Mouse (Mus musculus) cerebellum, postnatal 10 days (tissue): ENCODE measurements around the gene Zfp882.
A peak's percentile ranks its signal among the peaks of the same experiment; 100 is the strongest.
"Not testable (repeated sequence)": the region's sequence is repeated elsewhere in the genome, so short reads cannot be mapped to it uniquely, and the experiment has no call there.

Experiments
- DNase-seq, 2 experiments: peaks; one replicate each; pipeline ENCODE4 v3.0.0; 2021; ENCODE audit warnings: mixed read lengths in 2 of 2

Zfp882 gene

DNA sequence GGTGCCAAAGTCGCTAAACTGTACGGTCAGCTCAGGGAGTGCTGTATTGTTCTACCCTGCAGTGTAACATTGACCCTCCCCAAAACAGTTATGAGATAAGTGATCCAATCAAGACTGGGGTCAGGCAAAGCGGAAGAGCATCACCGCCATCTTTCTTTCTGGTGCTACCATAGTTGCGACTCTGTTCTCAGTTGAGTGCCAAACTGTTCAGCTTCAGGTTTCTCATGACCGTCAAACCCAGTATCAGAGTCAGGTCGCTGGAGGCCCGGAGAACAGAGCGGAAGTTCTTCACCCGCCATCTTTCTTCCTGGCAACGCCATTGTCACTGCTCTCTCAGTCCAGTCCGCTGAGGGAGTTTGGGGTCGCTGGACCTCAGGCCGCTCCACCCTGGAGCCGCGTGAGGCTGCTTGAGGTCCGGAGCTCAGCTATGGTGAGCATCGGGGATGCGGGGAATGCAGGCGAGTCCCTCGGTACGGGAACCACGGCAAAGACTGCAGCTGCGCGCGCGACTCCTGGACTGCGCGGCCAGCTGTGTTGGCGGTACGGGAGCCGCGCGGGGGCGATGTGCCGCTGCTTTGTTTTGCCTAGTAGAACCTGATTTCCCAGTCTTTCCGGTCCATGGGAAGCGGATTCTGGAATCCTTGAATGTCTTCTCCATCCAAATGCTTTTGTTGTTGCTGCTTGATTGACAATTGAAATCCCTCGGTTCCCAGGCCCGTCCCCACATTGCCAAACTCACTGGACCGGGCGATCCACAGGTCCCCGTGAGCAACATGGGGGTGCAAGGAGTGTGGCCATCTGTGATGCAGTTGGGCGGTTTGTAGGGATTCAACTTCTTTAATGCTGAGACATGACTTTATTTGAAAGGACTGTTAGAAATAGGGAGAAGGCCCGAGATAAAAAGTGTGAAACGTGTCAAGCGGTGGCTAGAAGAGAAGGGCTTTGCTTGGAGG is at the start of gene Zfp882, which contains the start of gene Zfp617:
Gene Zfp882 (plus strand): TSS at position 300 of the 953 bp plus-strand sequence.
Gene Zfp617 (plus strand): TSS at position 327 of the 953 bp plus-strand sequence.
- peak; percentile 93 for DNase-seq

DNA sequence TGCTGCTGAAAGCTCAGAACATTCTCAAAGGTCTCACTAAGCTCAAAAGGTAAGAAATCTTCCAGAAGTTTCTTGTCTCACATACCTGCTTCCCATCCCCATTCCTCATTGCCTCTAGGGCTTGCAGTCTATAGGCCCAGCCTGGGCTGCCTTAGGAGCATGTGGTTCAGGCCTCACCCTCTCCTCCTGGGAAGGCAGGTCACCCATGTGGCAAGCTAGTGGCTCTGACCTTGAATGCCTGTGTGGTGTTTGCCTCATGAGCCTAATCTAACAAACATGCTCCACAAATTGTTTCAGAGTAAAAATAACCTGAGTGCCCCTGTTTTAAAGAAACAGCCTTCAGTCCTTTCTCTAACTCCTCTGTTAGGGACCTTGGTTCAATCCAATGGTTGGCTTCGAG is 46.9 kb upstream of the Zfp882 start:
- not testable (repeated sequence) for DNase-seq

DNA sequence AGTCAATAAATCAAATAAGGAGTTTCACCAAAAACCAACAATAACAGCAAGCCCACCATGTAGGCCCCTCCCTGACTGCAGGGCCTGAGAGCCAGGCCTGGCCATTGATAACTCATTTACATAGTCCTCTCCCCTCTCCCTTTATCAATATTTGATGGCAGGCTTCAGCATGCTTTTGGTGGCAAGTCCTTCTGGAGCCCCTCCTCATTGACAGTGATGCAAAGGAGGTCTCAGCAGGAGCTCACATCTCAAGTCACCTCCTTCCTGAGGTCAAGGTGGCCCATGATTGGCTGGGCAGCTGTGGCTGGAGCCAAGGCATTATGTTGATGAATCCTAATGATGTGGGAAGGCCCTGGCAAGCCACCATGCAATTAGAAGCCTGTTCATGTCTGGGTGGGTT is 46.4 kb upstream of the Zfp882 start:
- peak; percentile 19 to 21 for DNase-seq

DNA sequence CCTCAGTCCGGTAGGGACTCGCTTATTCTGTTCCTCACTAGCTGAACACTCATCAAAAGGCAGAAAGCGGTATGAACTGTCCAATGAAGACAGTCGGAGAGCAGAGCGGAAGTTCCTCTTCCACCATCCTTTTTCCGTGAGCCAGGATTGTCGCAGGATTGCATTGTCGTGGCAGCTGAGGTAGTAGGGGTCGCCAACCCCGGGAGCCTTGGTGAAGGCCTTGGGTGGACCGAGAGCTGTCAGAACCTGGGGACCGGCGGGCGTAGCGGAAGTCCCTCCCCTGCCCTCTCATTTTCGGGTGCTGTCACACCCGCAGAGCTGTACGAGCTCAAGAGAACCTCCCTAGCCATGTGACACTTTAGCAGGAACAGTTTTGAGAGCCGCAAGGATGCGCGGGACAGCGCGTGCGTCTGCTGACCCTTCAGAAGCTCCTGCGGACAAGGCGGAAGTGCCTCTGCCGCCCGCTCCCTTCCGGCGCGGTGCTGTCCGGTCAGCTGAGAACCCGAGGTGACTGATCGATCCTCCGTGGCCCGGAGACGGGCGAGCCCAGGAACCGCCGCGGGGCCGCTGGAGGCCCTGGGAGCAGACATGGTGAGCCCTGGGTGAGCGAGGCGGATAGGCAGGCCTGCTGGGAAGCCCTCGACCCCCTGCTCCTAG is 26.7 kb upstream of the Zfp882 start, which contains the start of gene Zfp709:
Gene Zfp709 (plus strand): TSS at position 402 of the 657 bp plus-strand sequence.
- peak; percentile 76 to 81 for DNase-seq

DNA sequence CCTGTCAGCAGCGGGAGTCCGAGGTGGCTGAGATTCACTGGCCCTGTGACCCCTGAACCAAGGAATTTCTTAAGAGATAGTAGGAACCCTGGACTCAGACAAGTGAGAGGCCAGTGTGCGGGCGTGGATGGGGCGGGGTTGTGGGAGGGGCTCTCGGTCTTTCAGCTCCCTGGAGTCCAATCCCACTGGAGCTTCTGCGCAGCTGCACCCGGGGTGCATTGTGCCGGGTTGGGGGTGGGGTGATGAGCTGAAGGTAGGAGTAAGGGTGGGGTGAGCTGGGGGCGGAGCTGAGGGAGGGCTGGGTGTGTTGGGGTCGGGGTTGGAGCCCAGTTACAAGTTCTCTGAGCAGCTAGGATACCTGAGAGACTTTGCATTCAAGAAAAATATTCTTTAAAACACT is 7.7 kb upstream of the Zfp882 start:
- DNase-seq: peak in 1 of 2 experiments; percentile 8

DNA sequence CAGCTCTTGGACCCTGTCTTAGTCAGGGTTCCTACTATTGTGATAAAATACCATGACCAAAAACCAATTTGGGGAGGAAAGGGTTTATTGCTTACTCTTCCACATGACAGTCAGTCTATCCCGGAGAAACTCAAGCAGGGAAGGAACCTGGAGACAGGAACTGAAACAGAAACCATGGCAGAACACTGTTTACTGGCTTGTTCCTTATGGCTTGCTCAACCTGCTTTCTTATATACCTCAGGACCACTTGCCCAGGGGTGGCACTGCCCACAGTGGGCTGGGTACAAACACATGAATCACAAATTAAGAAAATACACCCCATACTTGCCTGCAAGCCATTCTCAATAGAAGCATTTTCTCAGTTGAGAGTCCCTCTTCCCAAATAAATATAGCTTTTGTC is 5.3 kb upstream of the Zfp882 start:
- not testable (repeated sequence) for DNase-seq

DNA sequence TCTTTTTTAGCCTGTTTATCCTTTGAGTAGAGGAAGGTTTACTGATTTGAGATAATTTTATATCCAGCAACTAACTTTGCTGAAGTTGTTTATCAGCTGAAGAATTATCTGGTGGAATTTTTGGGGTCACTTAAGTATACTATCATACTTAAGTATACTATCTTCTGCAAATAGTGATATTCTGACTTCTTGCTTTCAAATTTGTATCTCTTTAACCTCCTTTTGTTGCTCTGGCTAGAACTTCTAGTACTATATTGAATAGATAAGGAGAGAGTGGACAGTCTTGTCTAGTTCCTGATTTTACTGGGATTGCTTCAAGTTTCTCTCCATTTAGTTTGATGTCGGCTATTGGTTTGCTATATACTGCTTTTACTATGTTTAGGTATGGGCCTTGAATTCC is 1.6 kb upstream of the Zfp882 start:
- DNase-seq: no peak

DNA sequence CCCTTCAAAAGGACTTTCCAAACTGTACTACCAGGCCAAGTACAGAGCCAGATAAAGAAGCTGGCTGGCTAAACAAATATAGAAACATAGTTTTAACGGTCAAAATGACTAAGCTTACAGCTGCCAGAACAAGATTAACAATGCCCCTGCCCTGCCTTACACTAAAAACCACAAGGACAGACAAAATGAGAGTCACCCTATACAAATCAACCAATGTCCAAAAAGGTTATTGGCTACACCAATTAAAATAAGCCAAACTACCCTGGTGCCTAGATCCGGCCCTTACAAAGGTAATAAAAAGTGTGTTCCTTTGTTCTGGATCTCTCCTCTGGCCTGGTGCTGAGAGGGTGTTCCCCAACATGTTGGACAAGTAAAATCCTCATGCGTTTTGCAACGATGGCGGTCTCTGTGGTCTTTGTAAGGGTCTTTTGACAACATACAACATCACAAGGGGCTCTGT is 580 bp upstream of the Zfp882 start:
- DNase-seq: no peak

DNA sequence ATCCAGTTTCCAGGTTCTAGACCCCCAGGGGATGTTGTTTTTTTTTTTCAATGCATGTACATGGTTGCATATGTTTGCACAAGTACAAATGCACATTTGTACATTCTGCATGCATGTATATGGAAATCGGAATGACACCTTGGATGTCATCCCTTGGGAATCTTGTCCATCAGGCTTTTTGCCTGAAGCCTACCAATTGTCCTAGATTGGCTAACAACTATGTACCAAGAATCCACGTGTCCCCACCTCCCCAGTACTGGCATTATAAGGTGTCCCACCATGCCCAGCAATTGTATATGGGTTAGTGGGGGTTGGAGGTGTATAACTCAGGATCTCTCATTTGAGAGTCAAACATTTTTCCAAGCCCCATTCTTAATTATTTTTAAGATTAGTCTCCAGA is 3.9 kb downstream of the Zfp882 start:
- no peak for DNase-seq

DNA sequence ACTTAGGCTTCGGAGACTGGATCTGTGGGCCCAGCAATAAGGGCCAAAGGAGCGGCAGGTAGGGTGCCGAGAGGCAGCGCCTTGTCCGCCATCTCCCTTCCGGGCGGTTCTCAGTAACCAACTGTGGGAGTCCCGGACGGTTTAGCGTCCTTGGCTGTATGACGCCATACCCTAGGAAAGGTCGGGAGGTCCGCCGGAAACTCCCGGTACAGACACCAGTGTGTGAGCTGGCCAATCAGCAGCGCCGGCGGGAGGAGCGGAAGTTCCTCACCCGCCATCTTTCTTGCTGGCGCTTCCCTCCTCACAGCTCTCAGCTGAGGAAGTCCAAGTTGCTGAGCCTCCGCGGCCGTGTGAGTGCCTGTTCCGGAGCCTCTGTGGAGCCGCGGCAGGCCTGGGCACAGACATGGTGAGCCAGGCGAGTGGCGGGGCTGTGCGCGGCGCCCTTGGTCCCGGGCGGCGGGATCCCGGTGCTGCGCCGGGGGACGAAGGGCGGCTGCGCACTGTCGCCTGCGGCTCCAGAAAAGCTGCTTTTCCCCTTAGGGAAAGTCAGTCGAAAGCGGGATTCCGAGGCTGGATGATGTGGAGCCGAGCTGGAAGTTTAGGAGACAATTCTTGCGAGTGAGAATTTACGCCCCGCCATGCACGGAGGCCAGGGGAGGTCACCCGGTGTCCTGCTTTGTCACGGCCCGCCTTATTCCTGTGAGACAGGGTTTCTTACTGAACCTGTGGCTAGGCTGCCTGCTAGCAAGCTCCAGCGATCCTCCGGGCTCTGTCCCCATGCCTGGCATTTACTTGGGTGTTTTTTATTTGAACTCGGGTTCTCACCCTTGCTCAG is 14.4 kb downstream of the Zfp882 start:
- DNase-seq: peak; percentile 94 to 96

DNA sequence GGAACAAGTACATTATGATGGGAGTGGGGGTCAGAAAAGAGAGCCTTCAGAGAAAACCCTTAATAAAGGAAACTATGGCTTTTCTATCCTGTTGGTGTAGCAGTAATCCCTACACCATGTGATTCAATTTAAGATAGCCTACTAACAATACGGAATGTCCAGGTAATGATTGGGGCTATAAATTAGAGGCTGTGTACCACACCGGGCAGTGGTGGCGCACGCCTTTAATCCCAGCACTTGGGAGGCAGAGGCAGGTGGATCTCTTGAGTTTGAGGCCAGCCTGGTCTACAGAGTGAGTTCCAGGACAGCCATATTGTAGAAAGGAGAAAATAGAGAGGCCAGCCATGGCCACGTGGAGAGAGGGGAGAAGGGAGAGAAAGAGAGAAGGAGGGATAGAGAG is 17.4 kb downstream of the Zfp882 start:
- no peak for DNase-seq

DNA sequence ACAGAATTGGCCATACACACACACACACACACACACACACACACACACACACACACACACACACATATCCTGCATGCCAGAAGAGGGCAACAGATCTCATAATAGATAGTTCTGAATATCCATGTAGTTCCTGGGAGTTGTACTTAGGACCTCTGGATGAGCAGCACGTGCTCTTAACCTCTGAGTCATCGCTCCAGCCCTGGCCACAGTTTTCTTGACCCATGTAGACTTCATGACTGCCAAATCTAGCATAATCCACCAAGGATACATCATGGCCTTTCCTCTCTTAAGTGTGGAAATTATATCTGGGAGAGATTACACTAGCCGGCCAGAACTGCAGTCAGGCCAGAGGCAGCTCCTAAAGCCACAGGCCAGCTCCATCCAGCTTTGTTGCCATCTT is 18.1 kb downstream of the Zfp882 start:
- no peak for DNase-seq

DNA sequence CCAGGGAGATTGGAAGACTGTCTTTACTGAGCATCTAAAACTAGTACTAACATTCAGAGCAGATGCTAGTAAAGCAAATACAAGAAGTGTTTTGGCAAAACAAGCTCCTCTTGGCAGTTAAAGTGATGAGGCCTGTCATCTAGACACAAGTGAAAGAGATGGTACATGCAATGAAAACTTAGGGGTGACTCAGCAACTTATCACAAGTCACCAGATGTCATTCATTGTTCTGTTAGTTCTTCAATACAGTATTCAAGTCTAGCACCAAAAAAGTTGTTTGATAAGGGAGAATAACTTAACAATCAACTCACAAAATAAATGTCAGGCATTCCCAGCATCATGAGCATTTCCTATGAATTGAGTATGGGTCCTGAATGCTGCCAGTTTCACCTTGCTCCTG is 19.4 kb downstream of the Zfp882 start:
- no peak for DNase-seq

DNA sequence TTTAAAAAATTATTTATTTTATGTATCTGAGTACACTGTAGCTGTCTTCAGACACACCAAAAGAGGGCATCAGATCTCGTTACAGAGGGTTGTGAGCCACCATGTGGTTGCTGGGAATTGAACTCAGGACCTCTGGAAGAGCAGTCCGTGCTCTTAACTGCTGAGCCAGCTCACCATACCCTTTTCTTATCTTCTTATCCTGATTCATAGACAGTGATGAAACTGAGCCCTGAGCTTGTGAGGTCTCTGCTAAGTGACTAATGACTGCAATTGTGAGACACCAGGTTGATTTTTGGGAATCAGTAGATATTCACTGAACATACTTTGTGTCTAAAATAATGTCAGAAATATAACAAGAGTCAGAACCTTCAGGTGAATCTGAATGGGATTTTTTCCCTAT is 29.6 kb downstream of the Zfp882 start:
- DNase-seq: not testable (repeated sequence)

DNA sequence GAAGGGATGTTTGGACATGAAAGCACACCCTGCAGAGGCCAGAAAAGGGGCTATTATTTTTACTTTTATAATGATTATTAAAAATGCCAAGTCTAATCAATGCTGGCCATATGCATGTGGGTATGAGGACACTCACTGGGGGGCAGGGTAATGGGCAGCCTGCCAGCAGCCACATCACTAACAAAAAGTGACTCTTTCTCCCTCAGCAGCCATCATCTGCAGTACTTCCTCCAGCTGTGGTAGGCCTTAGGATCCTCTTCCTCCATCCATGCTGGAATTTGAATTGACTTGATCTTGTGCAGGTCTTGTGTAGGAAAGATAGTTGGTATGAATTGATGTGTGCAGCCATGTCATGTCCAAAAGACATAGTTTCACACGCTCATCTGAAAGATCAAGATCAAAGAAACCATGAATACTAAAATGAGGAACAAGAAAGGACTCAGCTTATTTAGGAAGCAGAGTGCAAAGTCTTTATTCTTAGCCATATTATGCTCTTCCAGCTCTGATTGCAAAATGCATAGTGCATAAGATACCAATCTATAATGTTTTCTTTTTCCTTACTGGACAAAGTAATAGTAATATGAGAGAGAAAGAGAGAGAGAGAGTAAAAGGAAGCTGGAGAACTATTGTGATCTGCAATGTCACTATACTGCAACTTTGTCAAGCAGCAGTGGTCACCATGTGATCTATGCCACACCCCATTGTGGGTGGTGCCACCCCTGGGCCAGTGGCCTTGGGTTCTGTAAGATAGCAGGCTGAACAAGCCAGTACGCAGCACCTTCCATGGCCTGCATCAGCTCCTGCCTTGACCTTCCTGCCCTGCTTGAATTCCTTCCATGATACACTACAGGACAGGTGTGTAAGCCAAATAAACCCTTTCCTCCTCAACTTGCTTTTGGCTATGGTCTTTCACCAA is 32.1 kb downstream of the Zfp882 start:
- DNase-seq: peak in 1 of 2 experiments; percentile 11

DNA sequence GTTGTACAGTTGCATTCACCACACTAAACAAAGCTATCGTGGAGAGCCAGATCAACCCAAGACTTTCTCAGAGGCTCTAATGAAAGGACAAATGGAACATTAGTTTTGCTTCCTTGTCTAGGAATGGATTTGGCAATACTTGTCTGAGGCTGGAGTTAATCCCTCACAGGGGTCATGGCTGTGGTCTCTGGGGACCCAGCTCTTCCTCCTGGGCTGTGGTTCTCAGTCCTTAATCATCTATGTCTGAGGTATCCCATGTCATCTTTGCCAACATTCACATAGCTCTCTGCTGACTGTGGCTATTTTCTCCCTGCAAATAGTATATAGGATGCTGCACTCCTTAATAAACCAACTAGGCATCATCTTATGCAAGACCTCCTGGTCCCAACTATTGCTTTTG is 33.4 kb downstream of the Zfp882 start:
- no peak for DNase-seq

DNA sequence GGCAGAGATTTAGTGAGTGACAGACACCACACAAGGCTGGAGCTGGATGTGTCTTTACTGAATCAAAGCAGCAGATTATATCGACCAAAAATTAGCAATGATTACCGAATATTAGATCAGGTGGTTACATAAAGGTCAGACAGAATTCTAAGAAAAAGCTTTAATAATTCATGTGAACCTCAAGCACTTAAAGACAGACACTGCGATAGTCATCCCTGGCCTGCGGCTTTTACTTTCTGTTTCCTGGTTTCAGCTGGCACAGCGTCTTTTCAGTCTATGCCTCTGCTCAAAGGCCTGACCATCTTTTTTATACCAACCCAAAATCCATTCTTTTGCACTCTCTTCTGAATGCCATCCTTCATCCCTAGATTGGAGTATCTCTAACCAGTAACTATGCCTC is 40.2 kb downstream of the Zfp882 start:
- DNase-seq: no peak

DNA sequence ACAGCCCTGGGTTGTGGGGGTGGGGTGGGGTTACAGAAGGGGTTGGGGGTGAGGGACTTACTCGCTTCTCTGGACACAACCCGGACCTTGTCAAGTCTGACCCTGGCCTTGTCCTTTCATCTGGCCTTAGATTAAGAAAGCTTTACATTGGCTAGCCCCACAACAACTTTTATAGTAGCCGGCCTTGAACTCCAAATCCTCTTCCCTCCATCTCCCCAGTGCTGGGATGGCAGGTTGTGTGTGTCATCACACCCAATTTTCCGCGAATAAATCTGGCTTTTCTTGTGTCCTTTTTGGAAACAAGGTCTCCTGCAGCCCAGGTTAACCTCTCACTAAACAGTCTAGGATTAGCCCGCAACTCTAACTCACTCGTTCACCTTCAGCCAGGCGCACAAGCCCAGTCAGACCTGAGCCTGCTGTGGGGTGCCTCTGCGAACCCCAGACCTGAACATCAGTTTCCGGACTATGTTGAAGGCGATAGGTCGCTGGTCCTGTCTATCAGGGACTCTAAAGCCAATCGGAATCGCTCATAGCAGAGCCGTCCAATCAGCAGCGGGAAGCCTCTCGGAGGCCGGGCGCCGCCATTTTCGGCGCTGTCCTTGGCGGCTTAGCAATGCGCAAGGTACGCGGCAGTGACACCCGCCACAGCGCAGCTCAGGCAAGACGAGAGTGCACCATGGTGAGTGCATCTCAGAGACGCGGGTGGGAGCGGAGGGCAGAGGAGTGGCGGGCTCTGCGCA is 42.2 kb downstream of the Zfp882 start, which contains the start of gene Zfp961:
Gene Zfp961 (plus strand): TSS at position 557 of the 740 bp plus-strand sequence.
- peak; percentile 99 for DNase-seq

DNA sequence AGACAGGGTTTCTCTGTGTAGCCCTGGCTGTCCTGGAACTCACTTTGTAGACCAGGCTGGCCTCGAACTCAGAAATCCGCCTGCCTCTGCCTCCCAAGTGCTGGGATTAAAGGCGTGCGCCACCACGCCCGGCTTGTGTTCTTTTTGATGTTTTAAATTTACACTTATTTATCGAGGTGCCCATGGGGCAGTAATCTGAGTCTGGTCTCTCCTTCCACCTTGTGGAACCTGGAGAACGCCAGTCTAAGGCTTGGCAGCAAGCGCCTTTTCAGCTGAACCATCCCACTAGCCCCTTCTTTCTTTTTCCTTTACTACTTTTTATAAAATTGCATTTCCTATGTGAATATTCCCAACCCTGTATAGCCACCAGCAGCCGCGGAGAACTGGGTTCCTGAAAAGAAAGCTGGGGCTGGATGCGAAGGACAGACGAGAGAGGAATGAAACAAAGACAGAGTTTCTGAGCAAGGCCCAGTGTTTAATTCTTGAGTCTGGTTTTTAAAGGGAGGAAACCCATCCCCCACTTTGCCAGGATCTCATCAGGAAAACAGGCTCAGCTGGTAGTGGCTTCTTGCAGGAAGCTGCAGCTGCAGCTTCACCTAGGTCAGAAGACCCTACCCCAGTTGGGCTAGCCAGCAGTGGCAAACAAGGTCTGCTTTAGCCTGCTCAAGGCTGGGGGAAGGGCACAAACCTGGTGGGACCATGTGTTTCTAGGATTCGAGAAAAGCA is 43.2 kb downstream of the Zfp882 start:
- DNase-seq: peak; percentile 16 to 35

DNA sequence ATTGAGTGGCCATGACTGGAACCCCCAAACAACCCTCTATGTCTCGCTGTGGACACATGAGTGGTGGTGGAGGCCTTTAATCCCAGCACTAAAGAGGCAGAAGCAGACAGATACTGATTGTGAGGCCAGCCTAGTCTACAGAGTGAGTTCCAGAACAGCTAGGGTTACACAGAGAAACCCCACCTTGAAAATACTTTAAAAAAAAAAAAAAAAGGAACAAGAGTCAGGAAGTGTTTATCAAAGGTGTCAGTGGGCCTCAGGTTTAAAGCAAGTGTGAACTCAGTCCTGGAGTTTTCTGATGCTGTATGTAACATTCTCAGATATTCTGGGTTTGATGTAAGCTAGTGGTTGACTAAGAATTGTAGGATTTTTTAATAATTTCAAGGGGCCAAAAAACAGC is 44.1 kb downstream of the Zfp882 start:
- DNase-seq: no peak
